Mouse (Mus musculus) lung, adult 2 months (tissue): Measurements from ENCODE around the gene Adipoq.

Experiments used
- CTCF ChIP-seq: fragments of 200-500 bp; IDR thresholded peaks from 2 replicates; pipeline ENCODE4 v1.5.1; 2011; ENCODE audit warnings: mild to moderate bottlenecking, low read length, control low read depth; ENCODE audit not compliant: insufficient read depth
- POLR2A ChIP-seq: fragments of 200-500 bp; IDR thresholded peaks from 2 replicates; pipeline ENCODE4 v1.6.1; 2011; ENCODE audit warnings: low read depth, mild to moderate bottlenecking, control low read depth, low read length, borderline replicate concordance; ENCODE audit errors: extremely low read depth

DNA sequence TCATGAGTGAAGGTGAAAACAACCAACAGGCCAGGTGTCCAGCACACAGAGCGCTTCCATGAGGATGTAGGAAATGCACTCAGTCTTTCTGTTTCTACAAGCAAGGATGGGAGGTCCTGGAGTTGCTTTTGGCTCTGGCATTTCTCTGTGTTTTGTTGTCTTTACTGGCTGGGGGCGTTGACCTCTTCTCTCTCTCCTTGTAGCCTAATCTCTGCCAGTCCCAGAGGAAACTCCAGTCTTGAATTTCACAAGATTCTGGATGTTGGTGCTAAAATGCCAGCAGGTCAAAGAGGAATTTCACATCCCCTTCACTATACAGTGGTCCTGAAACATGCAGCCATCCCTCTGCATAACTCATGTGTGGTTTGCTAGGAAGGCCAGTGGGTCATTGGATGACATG, 2.6 kb downstream of the Adipoq start:
- no peak for TF ChIP-seq CTCF
- no peak for TF ChIP-seq POLR2A
